Mouse (Mus musculus): ENCODE measurements at regions not wholly inside any gene's neighbourhood (a gene's known extent, or its start where the extent isn't known, plus 50 kb on each side); places are given as distances from the start of the nearest gene placed in this dataset.

- no peak for DNase-seq
These were observed 364.5 kb downstream of the Zfp619 start for GRCm38 (mm10) chr7:39882113-39882512.

DNA sequence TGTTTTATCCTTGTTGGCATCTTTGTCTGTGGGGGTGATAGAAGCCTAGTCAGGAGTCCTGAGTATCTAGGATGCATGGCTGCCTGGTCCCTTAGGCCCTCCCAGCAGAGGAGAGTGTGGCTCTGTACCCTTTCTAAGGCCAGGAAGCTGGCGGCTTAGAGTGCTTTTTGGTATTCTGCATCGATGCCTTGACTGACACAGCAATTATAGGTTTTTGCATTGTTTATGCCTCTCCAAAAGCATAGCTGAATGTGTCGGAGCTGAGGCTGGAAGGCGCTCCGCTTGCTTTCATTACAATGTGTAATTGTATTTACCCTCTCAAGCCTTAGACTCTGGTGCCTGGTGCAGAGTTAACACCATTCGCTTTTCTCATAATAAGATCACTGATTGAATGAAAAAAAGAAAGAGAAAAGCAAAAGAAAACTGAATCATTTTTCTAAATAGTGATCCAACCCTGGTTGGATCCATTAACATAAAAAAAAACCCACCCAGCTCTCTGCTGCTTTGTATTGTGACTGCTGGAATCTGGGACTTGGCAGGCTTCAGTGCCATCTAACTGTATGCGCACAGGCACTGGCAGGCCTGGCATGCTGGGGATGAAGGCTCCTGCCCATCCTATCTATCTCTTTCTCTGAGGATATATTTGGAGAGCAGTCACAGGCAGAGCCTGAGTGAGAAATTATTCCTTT, 376.8 kb downstream of the Zfp619 start:
- peak; percentile 2 for DNase-seq

DNA sequence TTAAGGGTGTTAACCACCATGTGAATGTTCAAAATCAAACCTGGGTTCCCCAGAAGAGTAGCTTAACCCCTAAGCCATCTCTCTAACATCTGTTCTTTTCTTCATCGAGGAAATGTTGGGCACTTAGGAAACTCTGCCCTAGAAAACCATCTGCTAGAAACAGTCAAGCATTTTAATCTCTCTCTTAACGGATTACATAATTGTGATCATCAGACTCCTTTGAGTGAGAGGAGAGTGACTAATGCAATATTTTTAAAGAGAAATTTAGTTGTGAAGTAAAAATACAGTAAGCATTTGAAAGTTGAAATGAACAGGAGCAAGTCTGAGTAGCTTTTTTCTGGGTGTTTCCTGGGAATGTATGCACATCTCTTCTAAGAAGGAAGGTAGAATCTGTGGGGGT, 379.4 kb downstream of the Zfp619 start:
- no peak for DNase-seq

DNA sequence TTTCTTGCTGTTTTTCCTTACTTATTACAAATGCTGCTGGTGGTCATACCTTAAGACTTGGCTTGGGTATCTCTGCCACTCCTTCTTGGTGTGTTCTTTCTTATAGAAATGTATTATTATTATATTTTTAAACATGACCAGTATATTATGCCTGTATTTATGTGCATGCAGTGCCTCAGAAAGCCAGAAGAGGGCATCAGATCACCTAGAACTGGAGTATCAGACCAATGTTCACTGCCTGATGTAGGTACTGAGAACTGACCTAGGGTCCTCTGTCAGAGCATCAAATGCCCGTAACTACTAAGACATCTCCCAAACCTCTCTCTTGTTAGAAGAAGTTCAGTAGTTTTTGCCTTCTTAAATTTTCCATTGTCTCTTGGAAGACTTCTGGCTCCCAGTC, 380.7 kb downstream of the Zfp619 start:
- no peak for DNase-seq

DNA sequence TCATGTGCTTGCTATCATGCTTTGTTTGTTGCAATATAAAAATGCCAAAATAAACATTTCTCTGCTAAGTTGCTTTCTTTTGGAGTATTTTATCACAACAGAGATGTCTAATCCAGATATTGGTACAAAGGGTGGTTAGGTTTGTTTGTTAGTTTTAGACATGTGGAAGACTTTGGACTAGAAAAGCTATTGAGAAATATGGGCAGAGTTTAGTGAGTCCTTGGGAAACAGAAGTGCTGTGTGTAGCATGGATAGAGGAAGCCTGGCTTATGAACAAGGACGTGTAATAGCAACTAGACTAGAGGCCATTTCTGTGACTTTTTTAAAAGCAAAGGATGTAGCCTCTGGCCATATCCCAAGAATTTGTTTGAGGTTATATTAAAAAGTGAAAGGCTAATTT, 416.4 kb downstream of the Zfp619 start:
- no peak for DNase-seq

DNA sequence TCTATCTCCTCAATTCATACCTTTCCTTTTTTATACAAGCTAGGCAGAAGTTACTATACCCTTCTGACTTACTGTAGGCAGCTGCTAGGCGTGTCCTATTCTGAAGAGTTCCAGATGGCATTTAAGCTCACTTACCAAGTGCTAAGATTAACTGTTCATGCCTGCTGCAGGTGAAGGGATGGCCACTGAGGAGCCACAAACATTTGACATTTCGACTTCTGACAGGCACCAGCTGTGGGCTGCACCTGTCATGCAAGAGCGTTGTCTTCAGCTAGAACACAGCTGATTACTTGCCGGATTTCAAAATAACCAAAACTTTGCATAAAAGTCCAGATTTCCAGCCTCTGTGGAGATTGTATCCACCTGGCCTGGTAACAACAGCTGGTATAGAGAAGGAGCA, 419.7 kb downstream of the Zfp619 start:
- no peak for DNase-seq

DNA sequence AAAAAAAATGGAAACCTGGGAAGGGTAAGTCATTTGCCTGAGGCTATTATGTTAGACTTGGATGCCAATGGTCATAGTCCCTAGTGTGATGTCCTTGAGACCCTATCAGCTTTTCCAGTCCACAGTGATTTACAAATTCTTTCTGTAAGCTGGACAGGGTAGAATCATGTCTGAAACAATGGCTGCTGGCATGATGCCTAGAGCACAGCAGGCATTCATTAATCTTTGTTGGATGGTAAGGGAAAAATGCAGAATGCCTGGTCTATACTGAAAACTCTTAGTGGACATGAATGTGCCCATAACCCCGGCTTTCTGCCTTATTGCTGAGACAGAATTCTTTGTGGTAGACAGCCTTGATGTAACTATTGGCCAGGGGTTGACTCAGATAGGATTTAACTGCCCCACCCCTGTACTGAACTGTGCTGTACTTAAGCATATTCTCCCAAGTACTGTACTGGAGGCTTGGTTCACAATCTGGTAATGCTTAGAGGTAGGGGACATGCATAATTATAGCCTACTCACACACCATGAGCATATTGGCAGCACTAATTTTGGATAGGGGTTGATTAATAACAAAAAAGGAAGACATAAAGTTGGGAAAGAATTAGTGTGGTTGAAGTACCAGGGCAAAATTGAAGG, 424.8 kb downstream of the Zfp619 start:
- no peak for DNase-seq

DNA sequence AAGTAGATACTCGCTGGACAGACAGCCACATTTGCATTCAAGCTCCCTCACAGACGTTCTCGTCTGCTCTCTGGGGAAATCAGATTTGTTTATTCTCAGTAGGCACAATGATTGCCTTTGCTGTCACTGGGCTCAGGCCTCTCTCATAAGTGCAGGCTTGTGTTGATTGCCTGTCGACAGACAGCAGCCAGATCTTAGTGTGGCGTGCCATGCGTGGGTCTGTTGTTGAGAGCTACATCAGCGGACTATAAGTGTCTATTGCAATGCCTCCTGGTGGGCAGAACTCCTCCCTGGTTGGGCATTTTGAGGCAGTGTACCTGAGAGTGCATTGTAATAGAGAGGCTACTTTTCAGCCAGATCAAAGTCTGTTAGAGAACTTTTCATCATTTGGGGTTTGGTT, 436.5 kb downstream of the Zfp619 start:
- no peak for DNase-seq

DNA sequence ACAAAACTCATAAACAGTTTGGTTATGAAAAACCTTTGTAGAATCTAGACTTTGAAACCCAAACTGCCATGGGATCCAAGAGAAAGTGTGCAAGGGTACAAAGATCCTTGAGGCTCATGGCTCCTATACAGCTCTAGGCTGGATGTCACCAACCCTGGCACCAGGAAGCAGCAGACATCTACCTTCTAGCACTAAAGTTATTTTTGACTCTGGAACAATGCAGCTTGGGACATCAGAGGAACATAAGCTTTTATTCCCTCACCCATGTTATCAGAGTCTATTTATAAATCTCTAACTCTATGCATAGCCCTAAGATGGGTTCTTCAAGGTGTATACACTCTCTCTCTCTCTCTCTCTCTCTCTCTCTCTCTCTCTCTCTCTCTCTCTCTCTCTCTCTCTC, 437.4 kb downstream of the Zfp619 start:
- no peak for DNase-seq

- DNase-seq, result no peak
These were observed 460.6 kb downstream of the Zfp619 start for GRCm38 (mm10) chr7:39978121-39978520.

DNA sequence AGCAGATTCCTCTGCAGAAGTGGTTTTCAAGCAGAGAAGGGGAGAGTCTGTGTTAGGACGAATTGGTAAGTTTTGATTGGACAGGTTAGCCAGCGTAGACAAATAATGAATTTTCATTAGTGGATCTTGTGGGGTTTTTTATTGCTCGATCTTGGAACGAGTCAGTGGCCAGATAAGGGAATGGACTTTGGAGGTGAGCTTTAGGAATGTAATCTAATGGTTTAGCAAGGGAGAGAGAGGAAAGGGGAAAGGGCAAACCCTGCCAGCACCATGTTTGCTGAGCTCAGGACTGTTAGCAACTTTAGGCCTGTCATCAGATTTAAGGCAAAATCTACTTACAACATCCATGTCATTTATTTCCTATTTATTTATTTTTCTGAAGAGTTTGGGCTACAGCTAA, 464.1 kb downstream of the Zfp619 start:
- no peak for DNase-seq
